Mouse (Mus musculus) c-Kit-positive CD71-positive TER-119-positive erythroid progenitor cells, embryonic 14.5 days (primary cell): ENCODE measurements around the gene Hirip3.
"Not testable (repeated sequence)": the region's sequence is repeated elsewhere in the genome, so short reads cannot be mapped to it uniquely, and the experiment has no call there.

ENCODE experiments used
- DNase-seq: peaks from one replicate; pipeline ENCODE4 v3.0.0-alpha.2; 2013; ENCODE audit warnings: low spot score

Hirip3 gene

GRCm38 (mm10) chr7:126855641-126856040 lies 6.1 kb upstream of the Hirip3 start:
- no peak for DNase-seq

DNA sequence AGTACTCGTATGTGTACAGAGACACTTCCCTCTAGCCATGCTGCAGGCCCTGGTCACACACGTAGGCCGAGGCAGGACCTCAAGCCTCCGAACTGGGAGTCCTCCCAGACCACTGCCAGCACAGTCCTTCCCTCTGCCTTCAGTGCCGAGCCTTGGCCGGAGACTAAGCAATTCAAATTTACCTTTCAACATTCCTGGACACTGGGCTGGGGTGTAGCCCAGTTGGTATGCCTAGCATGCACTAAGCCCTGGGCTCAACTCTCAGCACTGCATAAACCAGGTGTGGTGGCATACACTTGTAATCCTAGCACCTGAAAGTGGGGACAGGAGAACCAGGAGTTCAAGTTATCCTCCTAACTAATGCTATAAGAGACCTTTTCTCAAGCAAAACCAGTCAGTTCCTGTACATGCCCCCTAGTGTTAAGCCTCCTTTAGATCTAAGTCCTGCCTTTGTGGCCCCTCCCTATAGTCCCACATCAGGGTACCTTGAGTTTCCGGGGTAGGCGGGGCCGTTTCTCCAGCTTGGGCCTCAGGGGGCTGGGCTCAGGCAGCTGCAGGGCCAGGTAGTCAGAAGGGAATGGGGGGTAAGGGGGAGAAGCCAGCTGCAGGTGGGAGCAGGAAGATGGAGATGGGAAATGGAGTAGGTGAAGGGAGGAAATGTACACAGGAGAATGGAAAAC lies 4.9 kb upstream of the Hirip3 start:
- DNase-seq, result no peak

GRCm38 (mm10) chr7:126860987-126861386 lies 785 bp upstream of the Hirip3 start:
- DNase-seq, result no peak

GRCm38 (mm10) chr7:126862147-126862784 lies 494 bp downstream of the Hirip3 start, which contains the start of gene Ino80e:
Gene Ino80e (minus strand): TSS chr7:126862377.
- DNase-seq, result peak; percentile 95

GRCm38 (mm10) chr7:126863791-126864190 lies 2.0 kb downstream of the Hirip3 start:
- DNase-seq, result no peak

- DNase-seq, result no peak
Observed at GRCm38 (mm10) chr7:126867534-126867933, 5.8 kb downstream of the Hirip3 start.

DNA sequence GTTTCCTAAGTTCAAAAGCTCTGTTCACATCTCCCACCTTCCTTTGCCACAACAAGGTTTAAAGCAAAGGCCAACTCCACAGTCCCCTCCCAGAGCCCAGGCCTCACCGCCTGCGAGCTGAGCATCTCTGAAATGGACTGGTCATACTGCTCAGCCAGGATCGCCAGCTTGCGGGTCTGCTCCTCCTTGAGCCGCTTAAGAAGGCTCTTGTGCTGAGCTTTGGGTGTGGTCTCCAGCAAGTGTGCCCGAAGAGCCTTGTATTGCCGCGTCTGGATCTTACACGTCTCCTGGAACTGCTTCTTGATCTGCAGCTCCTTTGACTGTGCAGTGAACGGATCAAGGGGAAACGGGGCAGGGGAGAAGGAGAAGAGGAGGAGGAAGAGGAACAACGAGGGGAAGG lies 6.2 kb downstream of the Hirip3 start:
- no peak for DNase-seq

DNA sequence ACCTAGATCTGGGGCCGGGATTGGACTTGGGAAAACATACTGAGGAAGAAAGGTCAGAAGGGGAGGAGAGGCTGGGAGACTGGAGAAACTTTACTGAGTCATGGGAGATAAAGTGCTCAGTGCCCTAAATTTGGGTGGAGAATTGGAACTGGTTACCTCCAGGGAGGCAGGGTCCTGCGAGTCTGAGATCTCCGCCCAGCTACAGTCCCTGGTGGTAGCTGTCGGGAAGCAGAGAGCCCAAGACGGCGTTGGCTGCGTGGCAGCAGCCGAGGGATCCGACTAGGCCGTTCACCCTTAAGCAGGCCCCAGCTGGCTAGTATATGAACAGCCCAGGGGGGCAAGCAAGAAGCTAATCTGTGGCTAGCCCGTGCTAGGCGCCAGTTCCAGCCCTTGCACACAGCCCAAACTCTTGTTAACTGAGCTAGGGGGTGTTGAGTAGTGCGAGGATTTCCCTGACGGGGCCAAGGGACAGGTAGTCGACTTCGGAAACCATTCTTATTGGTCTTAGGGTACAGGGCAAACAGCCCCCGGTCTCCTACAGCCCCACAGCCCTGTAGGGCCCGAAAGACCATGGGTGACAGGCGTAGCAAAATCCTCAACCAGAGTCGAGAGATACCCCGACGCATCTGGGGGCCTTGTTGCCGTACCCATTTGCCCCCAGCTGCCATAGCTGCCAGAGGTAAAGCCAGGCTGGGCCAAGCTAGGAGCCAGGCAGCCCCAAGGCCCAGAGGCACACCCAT lies 8.2 kb downstream of the Hirip3 start:
- DNase-seq, result no peak

GRCm38 (mm10) chr7:126870520-126870891 lies 8.7 kb downstream of the Hirip3 start:
- DNase-seq, result no peak

DNA sequence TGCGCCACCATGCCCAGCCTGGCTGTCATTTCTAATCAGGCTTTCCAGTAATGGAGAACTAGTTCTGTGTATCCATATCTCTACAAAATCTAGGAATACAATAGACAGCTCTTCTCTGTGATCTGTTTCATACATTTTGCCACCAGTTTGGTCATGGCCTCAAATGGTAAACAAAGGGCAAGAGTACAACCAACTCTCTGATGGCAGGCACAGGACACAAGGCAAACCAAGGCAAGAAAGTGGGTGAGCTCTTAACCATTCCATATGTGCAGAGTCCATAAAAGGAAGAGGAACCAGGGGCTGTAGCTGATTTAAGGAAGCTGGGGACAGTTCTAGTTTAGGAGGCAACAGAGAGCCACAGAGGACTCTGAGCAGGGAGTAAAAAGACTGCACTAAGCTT lies 15.5 kb downstream of the Hirip3 start:
- no peak for DNase-seq

- DNase-seq, result no peak
Observed at GRCm38 (mm10) chr7:126881040-126881439, 19.3 kb downstream of the Hirip3 start.

DNA sequence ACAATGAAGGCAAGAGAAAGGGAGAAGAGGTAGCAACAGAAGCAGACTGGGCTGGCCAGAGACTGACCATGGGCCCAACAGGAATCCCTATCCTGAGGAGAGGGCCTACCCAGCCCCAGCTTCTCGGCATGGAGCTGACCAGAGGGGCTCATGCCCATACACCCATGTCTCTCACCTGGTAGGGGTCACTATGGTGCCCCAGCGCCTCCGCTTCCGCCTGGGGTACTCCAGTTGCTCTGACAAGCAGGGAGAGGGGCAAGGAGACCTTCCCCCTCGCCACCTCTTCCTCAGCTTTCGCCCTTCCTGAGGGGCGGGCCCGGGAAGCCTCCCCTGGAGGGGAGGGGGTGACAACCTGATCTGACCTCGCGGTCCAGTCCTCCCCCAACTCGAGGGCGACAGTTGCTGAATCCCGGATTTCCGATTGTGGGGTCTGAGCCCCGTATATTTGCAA lies 22.0 kb downstream of the Hirip3 start:
- no peak for DNase-seq

DNA sequence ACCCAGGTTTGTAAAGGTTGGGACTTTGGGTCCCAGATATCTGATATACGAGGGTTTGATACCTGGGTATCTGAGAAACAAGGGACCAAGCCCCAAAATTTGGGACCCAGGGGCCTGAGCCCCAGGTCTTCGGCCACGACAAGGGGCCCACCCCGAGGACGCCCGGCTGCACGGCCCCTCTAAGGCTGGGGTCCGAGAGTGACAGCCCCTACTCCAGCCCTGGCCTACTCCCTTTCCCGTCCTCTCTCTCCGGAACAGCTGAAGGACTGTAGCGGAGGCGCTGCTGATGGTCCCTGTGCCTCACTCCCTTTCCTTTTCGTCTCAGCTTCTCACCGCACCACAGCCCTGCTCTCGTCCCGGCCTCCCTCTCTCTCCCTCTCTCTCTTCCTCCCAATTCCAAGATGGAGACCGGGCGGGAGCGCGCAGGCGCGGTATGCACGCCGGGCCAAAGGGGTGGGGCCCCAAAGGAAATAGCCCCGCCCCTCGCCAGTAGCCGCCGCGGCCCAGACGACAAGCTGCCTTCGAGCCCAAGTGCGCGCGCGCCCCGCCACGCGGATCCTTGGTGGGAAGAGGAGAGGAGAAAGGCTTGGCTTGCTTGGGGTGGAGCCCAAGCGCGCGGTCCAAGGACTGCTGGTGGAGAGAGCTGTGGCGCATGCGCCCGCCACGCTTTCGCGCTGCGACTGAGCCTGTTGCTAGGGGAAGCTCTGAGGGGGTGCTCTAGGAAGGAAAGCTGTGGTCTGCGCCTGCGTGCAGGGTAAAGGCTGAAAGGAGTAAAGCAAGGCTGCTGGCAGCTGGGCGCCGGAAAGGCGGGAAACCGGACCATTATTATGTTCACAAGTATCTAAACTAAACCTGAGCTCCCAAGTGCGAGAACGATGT lies 22.8 kb downstream of the Hirip3 start, which contains the start of gene Taok2:
TSS of gene Taok2 (minus strand) at position 418 of the 879 bp plus-strand sequence.
- DNase-seq, result peak; percentile 94

DNA sequence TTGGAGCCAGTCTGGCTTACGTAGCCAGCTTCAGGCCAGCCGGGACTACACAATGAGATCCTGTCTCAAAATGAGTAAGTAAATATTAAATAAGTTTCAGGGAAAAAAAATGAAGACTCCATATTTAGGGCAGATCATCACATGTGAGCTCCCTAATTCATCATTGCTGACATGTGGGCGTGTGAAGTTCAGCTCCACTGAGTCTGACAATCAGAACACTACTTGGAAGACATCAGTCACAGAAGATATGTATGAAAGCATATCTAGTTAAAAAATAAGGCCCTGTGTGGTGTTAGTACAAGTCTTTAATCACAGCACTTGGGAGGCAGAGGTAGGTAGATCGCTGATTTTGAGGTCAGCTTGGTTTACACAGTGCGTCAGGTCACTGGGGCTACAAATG lies 25.5 kb downstream of the Hirip3 start:
- DNase-seq, result no peak

- DNase-seq, result no peak
Observed at GRCm38 (mm10) chr7:126888852-126889251, 27.1 kb downstream of the Hirip3 start.

DNA sequence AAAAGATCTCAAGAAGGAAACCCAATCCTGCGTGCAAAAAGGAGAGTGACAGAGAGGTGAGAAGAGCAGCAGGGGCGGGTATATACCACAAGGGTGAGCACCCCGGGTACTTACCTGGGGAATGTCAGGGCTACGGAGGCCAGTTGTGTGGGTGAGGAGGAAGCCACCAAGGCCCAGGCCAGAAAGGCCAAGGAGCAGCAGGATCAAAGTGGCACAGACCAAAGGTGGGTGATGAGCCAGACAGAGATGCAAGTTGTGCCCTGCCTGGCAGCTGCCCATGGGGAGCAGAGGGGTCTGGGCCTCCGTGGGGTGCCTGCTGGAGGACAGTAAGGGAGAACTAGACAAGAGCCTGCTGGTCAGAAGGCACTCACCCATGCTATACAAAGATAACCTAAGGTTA lies 35.1 kb downstream of the Hirip3 start:
- no peak for DNase-seq

DNA sequence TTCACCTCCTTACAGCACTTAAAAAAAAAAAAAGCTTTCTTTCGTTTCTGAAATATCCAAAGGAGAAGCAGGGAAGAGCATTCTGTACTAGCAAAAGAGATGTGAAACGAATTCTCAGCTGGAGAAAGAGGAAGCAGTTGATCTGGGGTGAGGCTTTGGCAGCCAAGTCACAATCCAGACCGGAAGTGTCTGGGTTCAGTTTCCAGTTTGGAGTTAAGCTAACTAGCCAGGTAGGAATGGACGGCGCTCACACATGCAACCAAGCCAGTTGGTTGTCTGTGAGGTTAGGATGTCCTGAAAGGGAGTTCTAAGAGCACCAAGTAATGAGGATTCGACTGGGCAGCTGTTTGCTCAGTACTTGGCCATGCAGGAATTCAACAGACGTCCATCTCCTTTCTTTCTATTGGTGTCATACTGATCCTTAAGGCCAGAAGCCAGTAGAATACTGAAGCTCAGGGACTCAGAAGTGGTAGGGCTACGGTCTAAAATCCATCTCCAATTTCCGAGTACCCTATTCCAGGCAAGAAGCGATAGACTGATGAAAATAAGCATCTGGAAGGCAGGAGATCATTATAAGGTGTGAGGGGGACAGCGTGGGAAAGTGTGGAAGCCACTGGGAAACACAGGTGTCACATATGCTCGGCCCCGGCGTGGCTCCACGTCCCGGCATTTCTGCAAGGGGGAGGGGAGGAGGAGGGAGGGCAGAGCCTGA lies 35.8 kb downstream of the Hirip3 start:
- DNase-seq, result peak; percentile 45

DNA sequence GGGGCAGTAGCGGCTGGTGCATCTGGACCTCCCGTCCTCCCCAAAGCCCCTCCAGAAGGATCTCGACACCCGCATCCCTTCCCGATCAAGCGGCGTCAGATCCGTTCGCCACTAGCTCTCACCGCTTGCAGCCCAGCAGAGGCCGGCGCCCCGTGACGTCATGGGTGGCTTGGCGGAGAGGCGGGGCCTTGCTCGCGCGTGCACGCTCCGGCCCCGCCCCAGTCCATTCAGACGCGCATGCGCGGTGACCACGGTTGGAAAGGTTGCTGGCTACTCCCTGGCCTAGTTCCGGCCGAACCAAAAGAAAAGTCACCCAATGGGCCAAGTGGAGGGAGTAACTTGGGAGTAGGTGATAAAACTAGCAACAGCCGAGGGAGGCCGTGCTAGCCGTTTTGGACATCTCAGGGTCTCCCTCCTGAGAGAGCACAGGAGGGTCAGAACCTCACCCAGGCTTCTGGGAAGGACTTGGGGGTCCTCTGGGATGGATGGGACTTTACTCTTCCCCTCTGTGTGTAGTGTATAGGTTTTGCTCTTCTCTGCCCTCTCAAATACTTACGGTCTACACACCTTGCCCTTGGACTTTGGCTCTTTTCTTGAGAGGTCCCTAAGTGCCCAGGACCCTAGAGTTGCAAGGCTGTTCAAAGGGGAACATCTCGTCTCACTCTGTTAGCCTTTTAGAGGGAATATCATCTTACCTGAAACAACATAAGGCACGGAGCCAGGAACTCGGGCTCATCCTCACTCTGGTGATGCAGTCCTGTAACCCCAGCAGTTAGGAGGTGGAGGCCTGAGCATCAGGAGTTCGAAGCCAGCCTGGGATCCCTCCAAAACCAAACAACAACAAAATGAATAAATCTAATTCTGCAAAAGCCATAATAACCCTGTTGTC lies 36.6 kb downstream of the Hirip3 start:
- DNase-seq, result peak; percentile 91

DNA sequence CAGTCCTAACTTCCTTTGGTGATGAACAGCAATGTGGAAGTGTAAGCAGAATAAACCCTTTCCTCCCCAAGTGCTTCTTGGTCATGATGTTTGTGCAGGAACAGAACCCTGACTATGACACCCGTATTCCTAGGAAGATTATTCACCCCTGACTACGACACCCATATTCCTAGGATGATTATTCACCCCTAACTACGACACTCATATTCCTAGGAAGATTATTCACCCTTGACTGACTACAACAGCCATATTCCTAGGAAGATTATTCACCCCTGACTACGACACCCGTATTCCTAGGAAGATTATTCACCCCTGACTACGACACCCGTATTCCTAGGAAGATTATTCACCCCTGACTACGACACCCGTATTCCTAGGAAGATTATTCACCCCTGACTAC lies 38.0 kb downstream of the Hirip3 start:
- not testable (repeated sequence) for DNase-seq

DNA sequence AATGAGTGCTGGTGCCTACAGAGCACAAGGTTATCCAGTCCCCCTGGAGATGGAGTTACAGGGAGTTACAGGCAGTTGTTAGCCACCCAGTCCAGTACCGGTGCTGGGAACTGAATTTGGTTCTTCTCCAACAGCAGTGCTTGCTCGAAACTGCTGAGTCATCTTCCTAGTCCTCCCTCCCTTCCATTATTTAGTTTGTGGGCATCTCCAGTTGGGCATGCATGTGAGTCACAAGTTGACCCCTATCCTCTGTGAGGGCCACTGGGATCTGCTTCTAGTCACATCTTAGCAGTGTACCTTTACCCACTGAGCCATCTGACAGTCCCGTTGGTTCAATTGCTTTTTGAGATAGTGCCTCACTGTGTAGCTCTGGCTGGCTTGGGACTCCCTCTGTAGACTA lies 43.8 kb downstream of the Hirip3 start:
- no peak for DNase-seq
